Mouse (Mus musculus) cerebellum, postnatal 36 days (tissue): ENCODE measurements around the gene Frmd4a.
"Not testable (repeated sequence)": the region's sequence is repeated elsewhere in the genome, so short reads cannot be mapped to it uniquely, and the experiment has no call there.

ENCODE experiments used
- DNase-seq, 2 experiments: peaks; one replicate each; pipeline ENCODE4 v3.0.0; 2021 to 2022; ENCODE audit warnings: mixed read lengths in 2 of 2

Gene Frmd4a

GRCm38 (mm10) chr2:4222497-4222828 lies 204.9 kb downstream of the Frmd4a start:
- DNase-seq = no peak

DNA sequence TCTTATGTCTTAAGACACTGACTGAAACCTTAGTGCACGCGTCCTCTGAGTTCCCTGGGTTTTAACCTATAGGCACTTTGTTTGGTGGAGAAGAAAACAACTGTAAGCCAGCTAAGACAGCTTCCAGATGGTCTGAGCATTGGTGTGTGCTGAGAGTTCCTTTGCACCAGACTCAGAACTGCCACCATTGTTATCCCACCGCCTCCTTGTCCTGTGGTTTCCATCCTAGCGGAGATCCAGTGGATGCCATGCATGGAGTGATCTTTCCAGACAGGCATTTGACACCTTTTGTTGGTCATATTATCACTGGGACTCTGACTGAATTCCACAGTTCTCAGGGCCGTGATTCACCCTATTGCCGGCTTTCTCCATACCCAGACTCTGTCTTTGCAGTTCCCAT lies 205.8 kb downstream of the Frmd4a start:
- no peak for DNase-seq

- DNase-seq = no peak
Observed at GRCm38 (mm10) chr2:4226941-4227558, 209.5 kb downstream of the Frmd4a start.

GRCm38 (mm10) chr2:4227563-4227962 lies 210.0 kb downstream of the Frmd4a start:
- no peak for DNase-seq

- DNase-seq = no peak
Observed at GRCm38 (mm10) chr2:4228510-4228909, 211.0 kb downstream of the Frmd4a start.

GRCm38 (mm10) chr2:4232335-4232734 lies 214.8 kb downstream of the Frmd4a start:
- no peak for DNase-seq

GRCm38 (mm10) chr2:4232761-4233322 lies 215.3 kb downstream of the Frmd4a start:
- no peak for DNase-seq

- no peak for DNase-seq
Observed at GRCm38 (mm10) chr2:4237686-4238085, 220.2 kb downstream of the Frmd4a start.

DNA sequence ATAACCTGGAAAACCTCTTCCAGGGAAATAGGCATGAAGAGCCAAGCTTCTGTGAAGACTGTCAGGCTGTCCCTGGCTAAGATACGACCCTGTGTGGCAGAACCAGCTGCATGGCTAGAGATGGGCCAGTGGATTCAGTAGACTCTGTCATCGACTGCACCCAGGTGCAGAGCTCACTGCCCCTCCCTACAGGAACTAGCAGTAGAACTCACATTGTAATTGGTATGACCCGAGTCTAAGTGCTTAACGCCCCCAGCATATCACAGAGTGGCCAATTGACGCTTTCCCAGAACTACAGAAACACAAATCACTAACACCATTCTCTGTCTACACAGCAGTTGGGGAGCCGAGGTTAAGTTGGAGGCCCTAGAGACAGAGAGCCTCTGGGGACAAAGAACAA lies 232.2 kb downstream of the Frmd4a start:
- DNase-seq = no peak

GRCm38 (mm10) chr2:4252541-4253291 lies 235.2 kb downstream of the Frmd4a start:
- DNase-seq = no peak

GRCm38 (mm10) chr2:4253348-4253747 lies 235.8 kb downstream of the Frmd4a start:
- peak in 1 of 2 experiments; percentile 7 for DNase-seq

DNA sequence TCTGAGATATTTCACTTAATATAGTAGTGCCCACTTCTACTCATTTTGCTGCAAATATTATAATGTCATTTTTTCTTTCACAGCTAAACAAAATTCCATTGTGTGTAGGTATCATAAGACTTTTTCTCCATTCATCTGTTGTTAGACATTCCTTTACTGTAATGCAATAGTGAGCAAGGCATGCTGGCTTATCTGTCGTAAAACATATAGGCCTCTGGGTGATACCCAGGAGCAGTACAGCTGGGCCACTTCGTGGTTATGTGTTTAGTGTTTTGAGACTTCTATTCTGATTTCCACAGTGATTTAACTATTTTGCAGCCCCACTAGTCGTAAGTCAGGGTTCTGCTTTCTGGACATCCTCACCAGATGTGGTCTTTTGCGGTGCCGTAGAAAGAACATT lies 236.6 kb downstream of the Frmd4a start:
- DNase-seq = no peak

DNA sequence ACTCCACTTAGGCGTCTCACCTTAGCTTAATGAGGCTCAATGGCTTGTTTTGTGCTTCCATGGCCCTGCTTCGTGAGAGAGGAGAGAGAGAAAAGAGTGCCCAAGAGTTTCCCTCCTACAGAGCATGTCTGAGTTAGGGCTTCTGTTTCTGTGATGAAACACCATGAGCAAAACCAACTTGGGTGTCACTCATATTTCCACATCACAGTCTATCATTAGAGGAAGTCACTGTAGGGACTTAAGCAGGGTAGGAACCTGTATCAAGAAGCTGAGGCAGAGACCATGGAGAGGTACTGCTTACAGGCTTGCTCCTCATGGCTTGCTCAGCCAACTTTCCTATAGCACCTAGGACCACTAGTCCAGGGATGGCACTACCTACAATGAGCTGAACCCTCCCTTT lies 238.7 kb downstream of the Frmd4a start:
- DNase-seq = no peak

GRCm38 (mm10) chr2:4257604-4258003 lies 240.1 kb downstream of the Frmd4a start:
- no peak for DNase-seq

DNA sequence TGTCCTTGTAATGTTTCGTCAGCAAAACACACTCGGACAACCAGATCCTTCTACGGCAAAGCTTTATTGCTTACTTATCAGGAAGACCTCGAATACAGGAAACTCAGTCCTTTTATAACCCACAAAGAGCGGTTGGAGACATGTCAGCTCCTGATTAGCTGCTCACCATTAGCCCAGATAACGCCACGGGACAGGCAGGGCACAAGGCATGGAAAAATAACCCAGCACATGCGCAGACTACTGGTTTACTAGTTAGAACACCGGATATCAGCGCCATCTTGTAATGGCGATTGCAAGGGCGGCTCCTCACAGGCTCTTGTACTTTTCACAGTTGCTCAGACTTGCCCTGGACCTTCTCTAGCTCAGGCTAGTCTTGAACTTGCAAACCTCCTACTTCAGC lies 241.3 kb downstream of the Frmd4a start:
- not testable (repeated sequence) for DNase-seq

DNA sequence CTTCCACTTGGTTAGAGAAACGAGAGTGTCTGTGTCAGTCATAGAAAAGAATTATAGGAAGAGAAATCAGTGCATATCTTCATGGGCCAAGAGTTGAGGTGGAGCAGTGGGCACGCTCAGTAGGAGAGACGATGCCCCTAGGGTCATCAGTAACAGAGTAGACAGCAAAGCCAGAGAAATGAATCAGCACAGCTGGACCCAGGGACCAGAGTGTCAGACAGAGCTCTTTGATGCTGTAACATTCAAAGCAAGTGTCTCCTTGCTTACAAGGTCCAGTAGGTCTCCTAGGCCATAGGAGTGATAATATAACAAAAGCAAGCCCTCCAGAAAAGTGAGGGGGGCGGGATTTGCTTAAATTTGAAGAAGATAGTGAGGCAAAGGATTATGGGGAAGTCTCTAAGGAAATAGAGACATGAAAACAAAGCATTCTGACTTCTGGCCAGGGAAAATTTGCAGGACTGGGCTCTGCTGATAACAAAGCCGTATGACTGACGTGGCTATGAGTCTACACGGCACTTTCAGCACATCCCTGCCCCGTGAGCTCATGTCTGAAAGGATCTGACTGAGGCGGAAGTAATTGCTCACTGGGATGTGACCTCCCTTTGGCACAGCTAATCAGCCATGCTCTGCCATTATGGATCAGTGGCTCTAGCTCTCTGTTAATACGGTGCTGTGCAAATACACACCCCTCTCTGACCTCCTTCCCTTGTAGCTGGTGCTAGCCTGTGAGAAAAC lies 243.0 kb downstream of the Frmd4a start:
- no peak for DNase-seq

DNA sequence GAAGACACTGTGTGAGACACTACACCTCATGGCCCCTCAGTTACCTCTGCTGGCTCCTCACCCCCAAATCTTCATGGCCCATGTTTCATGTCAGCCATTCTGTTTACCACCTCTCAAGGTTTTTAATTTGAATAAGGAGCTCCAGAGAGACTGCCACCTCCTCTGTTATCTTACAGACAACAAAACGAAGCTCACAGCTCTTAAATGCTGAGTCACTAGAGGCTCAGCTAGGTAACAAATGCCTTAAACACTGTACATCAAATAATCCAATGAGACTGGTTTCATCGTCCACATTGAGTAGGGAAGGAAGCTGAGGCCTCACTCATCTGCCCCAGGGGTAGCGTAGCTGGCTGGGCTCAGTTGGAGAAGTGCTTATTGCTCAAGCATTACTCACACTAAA lies 245.2 kb downstream of the Frmd4a start:
- no peak for DNase-seq

- no peak for DNase-seq
Observed at GRCm38 (mm10) chr2:4267377-4267776, 249.9 kb downstream of the Frmd4a start.

GRCm38 (mm10) chr2:4282777-4283176 lies 265.3 kb downstream of the Frmd4a start:
- no peak for DNase-seq

DNA sequence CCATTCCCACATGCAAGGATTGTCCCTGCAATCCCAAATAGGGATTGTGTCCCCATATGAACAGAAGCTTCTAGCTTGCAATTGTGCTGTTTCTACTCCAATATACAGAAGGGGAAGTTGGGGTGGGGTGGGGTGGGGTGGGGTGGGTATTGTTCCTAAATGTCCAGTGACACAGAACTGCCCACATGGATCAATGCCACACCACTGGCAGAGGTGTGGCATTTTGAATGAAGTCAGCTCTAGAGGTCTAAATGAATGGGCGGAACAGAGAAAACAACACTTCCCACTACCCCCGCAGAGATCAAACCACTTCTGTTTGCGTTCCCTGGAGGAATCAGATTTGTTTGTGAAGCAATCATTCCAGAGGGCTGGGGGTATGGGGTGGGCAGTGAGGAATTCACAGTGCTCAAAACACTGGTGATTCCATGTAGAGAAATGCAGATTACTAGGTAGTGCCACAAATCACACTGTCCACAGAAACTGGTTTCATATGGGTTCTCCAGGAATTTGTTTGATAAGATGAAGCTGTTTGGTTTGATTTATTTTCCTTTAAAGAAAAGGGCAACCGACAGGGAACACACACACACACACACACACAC lies 268.3 kb downstream of the Frmd4a start:
- no peak for DNase-seq

DNA sequence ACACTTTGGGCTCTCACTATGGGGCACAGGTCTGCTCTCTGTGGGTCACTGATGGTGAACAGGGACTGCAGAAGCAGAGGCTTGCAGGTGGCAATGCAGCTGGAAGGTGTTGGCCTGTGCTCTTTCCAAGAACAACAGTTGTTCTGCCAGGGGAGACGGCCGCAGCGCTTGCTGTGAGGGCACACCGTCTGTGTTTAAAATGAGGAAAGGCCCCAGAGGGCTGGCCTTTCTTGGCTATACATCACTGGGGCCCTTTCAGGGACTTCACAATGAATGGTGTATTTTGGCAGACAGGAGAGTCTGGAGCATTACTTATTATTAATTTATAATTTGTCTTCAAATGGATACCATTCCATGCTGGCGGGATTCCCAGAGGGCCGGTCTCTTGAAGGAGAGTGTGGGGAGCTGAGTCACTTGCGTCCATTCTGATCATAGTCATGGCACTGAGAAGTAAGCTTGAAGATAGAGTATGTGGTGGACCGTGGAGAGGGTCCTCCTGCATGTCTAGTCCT lies 268.9 kb downstream of the Frmd4a start:
- DNase-seq = no peak

GRCm38 (mm10) chr2:4290475-4290874 lies 273.0 kb downstream of the Frmd4a start:
- DNase-seq = no peak

DNA sequence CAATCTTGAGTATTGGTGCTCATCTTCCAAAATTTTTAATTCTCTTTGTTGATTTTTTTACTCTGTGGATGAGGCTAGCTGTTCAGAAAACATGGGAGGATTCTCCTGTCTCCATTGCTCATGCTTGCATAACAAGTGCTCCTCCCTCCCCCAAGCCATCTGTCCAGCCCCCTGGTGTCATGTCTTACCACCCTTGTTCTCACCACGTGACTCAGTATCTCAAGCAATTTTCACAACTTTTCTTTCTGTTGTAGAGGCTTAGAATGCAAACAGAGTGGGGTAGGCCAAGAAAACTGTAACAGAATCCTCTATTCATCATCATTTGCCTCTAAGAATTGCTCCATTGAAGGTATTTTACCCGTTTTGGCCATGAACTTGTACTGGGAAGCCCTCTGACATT lies 273.6 kb downstream of the Frmd4a start:
- DNase-seq = no peak
